Mouse (Mus musculus) thymus, adult 2 months (tissue): ENCODE measurements around the gene Dhrs7c. TPM values are rescaled to one million over a fixed set of nuclear protein-coding genes. Genes with fewer than 3 reads are reported as not detected.

Source experiments
- DNase-seq: peaks from one replicate; pipeline ENCODE4 v3.0.0; 2021
- H3K27ac ChIP-seq: fragments of 200-500 bp; 2 replicates; pipeline ENCODE4 v1.5.1; 2012; ENCODE audit warnings: low read length, control low read depth; ENCODE audit not compliant: control insufficient read depth, insufficient read depth
- H3K27me3 ChIP-seq: fragments of 200-500 bp; 2 replicates; pipeline ENCODE4 v1.6.1; 2012; ENCODE audit warnings: mild to moderate bottlenecking, low read length, moderate library complexity, mixed read lengths; ENCODE audit not compliant: control insufficient read depth, insufficient read depth
- H3K36me3 ChIP-seq: fragments of 200-500 bp; 2 replicates; pipeline ENCODE4 v1.6.1; 2012; ENCODE audit warnings: mild to moderate bottlenecking, low read length, moderate library complexity; ENCODE audit not compliant: control insufficient read depth, insufficient read depth
- H3K4me1 ChIP-seq: fragments of 200-500 bp; replicated peaks from 2 replicates; pipeline ENCODE4 v1.6.1; 2012; ENCODE audit warnings: low read length; ENCODE audit not compliant: control insufficient read depth, insufficient read depth
- H3K4me3 ChIP-seq: fragments of 200-500 bp; 2 replicates; pipeline ENCODE4 v1.5.1; 2012; ENCODE audit warnings: mild to moderate bottlenecking, low read length, control low read depth, moderate library complexity; ENCODE audit not compliant: control insufficient read depth, insufficient read depth
- CTCF ChIP-seq: fragments of 200-500 bp; IDR thresholded peaks from 2 replicates; pipeline ENCODE4 v1.5.1; 2012; ENCODE audit warnings: mild to moderate bottlenecking, control low read depth, low read length, moderate library complexity, borderline replicate concordance; ENCODE audit not compliant: control insufficient read depth, poor library complexity, insufficient read depth; ENCODE audit errors: extremely low read depth
- POLR2A ChIP-seq: fragments of 200-500 bp; IDR thresholded peaks from 2 replicates; pipeline ENCODE4 v1.6.1; 2012; ENCODE audit warnings: mild to moderate bottlenecking, low read length, control low read depth, moderate library complexity; ENCODE audit not compliant: control insufficient read depth, poor library complexity, insufficient read depth; ENCODE audit errors: extremely low read depth
- WGBS: fragments of 180-500 bp; shearing (Covaris S2); methylation state at CpG from one replicate; pipeline ENCODE4 v1.1.7; 2018; 5-methylcytosine and 5-hydroxymethylcytosine counted together
- polyA plus RNA-seq: library from polyadenylated mRNA; depleted of rRNA; stranded (reverse); fragments of >200 nt; gene quantifications from 2 replicates; pipeline ENCODE4 v1.2.3, GENCODE M21; 2012; rRNA removed

Gene Dhrs7c
- polyA plus RNA-seq, 1 experiment = 8.7 TPM

- no peaks in the 10 kb centered on the region for H3K27me3 ChIP-seq
- no peak for DNase-seq
- no peaks in the 10 kb centered on the region for H3K36me3 ChIP-seq
- no peak overlapping the region for H3K4me3 ChIP-seq
- H3K27ac ChIP-seq = no peak overlapping the region
- H3K4me1 ChIP-seq = no peaks in the 10 kb centered on the region
- TF ChIP-seq POLR2A (no peak), CTCF (no peak)
- 72% methylated on average over 7 of the region's 7 CpGs for WGBS
Measured at GRCm38 (mm10) chr11:67860743-67861398, 62.9 kb downstream of the Dhrs7c start.

GRCm38 (mm10) chr11:67861399-67861838 is 63.4 kb downstream of the Dhrs7c start:
- Histone ChIP-seq H3K27ac (no peak overlapping the region), H3K4me1 (no peaks in the 10 kb centered on the region), H3K4me3 (no peak overlapping the region), H3K27me3 (no peaks in the 10 kb centered on the region), H3K36me3 (no peaks in the 10 kb centered on the region)
- 18% methylated on average over 7 of the region's 7 CpGs for WGBS
- no peak for TF ChIP-seq CTCF
- TF ChIP-seq POLR2A = no peak
- no peak for DNase-seq

GRCm38 (mm10) chr11:67865100-67865499 is 67.1 kb downstream of the Dhrs7c start:
- Histone ChIP-seq H3K27ac (no peak overlapping the region), H3K36me3 (no peaks in the 10 kb centered on the region), H3K4me1 (no peaks in the 10 kb centered on the region), H3K4me3 (no peak overlapping the region), H3K27me3 (no peaks in the 10 kb centered on the region)
- TF ChIP-seq POLR2A = no peak
- TF ChIP-seq CTCF = no peak
- 88% methylated on average over 5 of the region's 5 CpGs for WGBS
- no peak for DNase-seq

Other genes starting within 250 kb of the Dhrs7c start
- 0.29 and 0.38 TPM in 2 replicates for gene Rcvrn, start 102.9 kb upstream of the Dhrs7c start, polyA plus RNA-seq
- 0.04 TPM in 1 of 2 replicates, not detected in the other for gene Glp2r, start 27.0 kb upstream of the Dhrs7c start, polyA plus RNA-seq
- gene Gsg1l2, start 23.6 kb upstream of the Dhrs7c start, polyA plus RNA-seq = 0.10 TPM in 1 of 2 replicates, not detected in the other
- gene Usp43, start 124.0 kb downstream of the Dhrs7c start, polyA plus RNA-seq = 0.28 and 0.36 TPM in 2 replicates
- 0.19 and 0.20 TPM in 2 replicates for gene Cfap52, start 167.5 kb downstream of the Dhrs7c start, polyA plus RNA-seq
- gene Stx8, start 168.0 kb downstream of the Dhrs7c start, polyA plus RNA-seq = 6.4 and 8.2 TPM in 2 replicates